Mouse (Mus musculus) gastrocnemius, postnatal 10 days (tissue): ENCODE data around the gene Clmn. TPM values are rescaled to one million over a fixed set of nuclear protein-coding genes. Genes with fewer than 3 reads are reported as not detected.

ENCODE experiments used
- DNase-seq: peaks from one replicate; pipeline ENCODE4 v3.0.0; 2021; ENCODE audit warnings: mixed read lengths
- total RNA-seq, 2 experiments: library from RNA; stranded (reverse); gene quantifications; 2 replicates each; pipeline ENCODE4 v1.2.3; 2021

Gene Clmn
- total RNA-seq, 2 experiments from 2014 or later = 4.2 TPM

DNA sequence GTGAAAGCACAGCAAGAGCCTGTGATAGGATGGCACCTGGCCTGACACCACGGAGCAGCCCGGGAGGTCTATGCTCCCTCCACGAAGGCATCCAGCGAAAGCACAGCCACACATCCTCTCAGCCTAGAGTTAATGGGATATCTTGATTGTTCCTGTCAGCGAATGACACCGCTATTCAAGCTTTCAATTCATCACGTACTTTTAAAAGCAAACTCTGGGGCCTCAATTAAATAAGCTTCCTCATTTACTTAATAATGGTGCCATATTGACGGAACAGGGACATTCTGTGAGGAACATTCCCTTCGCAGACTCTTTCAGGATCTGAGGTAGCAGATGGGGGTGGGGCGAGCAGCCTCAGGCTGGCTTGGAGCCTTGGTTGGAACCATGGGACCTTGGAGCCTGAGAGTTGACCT is 14.7 kb upstream of the Clmn start:
- no peak for DNase-seq

DNA sequence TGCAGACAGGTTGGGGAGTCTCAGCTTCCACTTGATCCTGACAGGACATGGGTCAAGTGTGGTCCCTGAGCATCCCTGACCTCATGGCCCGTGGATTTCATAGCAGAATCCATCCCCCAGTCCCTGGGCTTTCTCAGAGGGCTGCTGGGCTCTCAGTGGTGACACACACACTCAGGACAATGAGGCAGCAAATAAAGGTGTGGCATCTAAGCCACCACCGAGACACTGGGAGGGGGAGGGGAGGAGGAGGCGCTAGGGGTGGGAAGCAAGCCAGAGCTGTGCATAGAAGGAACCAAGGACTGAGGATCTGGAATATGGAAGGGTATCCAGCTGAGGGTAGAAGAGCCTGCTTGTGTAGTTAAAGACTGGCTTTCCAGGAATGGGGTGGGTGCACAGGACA is 11.2 kb upstream of the Clmn start:
- no peak for DNase-seq

DNA sequence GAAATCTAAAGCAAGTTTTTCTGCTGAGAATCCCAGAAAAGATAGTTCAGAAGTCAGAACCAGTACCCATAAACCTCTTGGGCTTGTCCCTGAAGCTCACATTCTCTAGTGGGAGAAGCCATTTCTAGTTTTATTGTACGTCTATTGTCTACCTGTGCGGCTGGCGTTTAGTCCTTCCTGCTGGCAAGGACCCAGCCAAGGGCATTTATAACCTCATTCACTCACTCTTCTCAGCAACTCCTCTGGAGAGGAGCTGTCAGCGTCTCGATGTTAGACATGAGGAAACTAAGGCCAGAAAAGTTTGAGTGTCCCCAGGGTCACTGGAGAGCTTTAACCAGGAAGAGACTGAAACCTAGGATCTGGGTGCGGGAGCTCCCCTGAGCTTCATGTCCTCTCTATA is 7.1 kb upstream of the Clmn start:
- no peak for DNase-seq

DNA sequence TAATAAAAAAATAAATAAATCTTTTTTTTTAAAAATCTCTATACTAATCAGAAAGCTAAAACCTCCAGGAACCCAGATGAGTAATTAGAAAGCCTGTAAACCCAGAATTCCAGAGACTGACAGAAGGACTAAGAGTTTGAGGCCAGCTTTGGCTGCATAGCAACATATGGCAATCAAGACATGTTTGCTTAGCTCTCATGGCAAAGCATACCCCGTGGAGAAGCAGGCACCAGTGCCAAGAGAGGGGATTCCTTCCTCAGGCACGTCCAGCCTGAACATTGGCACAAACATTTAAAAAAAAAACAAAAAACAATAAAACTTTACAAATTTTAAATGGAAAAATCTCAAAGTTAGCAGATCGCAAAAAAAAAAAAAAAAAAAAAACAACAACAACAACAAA is 4.9 kb upstream of the Clmn start:
- no peak for DNase-seq

DNA sequence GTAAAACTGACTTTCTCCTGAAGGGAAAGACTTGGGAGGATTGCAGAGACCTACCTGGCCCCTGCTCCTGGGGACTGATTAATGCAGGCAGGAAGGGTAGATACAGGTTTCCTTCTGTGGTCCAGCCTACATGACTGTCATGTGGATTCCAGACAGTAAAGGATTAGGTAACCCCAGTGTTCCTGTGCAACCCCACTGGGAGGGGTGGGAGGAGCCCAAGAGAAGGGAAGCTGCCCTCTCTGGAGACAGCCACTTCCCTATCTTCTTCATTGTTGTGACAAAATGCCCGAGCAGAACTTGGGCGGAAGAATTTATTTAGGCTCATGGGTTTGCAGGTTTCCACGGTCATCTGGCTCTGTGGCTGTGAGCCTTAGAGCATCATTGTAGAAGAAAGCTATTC is 3.6 kb upstream of the Clmn start:
- no peak for DNase-seq

DNA sequence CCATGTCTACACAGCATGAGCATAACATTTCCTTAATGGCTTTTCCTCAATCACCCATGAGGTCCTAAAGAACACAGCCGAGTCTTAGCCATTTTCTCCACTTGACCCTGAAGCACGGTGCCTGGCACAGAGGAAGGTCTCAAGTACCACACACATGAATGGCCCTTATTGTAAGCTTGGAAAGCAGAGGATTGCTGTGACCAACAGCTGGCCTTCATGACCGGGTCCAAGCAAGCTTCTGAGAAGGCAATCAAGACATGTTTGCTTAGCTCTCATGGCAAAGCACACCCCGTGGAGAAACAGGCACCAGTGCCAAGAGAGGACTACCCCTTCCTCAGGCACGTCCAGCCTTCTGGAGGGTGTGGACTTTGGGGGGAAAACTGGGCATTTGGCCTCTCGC is 3.0 kb upstream of the Clmn start:
- DNase-seq = no peak

DNA sequence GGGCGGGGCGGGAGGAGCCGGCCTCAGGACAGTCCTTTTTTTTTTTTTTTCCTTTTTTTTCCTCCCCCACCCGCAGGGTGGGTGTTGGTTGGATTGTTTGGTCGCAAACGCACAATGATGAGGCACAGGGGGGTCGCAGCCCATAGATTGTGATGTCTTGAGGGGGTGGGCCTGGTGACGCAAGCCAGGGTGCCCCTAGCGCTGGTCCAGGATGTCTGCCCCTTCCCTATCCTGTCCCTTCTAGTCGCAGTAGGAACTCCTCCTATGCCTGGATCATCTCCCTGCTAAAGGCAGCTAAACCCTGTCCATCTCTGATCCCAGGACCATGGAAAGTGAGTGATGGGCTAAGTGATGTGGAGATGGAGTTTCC is 275 bp upstream of the Clmn start:
- no peak for DNase-seq

DNA sequence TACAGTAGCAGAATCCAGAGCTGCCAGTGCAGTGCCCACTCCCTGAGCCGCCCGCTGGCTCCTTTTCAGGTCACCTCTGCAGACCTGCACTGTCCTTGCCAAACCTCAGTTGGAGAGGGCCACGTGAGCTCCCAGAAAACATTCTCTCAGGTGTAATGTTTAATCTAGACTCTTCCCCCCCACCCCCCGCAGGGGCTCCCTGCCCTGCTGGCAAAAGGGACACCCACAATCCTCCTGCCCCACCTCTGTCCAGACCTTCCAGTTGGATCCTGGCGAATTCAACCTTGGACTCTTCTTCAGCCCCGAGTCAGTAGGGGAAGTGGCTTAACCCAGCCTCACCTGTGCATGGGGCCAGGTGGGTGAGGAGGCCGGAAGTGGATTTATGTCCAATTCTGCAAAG is 1.2 kb downstream of the Clmn start:
- DNase-seq = no peak

DNA sequence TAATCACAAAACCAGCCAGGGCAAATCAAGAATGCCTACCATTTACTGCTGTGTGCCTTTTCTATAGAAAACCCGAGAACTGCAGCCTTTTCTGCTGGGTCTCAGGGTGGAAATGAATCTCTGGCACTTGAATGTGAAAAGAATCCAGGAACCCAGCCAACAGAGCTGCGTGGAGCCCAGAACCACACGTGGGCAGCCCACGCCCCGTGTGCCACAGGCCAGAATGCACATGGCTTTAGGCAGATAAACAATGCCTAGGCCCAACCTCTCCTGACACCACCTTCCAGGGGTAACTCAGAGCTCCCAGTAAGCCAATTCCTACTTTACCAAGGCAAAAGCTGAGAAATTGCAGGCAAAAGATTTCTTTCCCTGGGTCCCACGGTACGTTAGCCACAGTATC is 5.7 kb downstream of the Clmn start:
- no peak for DNase-seq

DNA sequence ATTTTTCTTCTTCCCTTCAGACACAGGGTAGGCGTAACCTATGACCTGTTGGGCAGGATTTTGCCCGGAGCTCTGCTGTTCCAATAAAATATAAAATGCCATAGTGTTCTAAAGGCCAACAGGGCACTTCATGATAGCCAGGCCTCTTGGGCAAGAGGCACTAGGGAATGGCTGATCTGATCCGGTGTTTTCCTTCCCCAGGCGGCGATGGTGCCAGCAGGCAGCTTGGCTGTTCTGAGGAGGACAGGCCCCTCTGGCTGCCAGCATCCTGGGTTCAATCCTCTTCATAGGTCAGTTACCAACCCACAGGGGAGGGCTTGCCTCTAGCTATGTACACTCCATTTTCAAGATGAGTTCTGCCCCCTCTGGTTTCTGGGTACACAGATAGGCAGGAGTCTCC is 6.1 kb downstream of the Clmn start:
- no peak for DNase-seq

DNA sequence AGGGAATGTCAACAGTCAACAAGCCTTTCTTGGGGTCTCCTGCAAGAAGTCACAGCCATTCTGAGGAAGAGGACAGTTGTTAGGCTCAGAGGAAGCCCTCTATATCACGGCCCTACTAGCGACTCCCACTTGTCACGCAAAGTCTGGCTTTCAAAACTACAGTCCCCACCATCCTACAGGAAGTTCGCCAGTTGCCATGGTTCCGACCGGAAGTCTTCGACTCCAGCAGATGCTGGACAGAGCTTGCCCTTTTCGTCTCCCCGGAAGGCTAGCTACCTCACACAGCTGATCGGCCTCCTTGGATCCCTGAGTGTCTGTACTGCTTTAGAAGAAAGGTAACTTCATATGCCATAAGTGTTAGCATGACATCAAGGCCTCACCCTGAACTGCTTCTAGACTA is 7.3 kb downstream of the Clmn start:
- DNase-seq = no peak

DNA sequence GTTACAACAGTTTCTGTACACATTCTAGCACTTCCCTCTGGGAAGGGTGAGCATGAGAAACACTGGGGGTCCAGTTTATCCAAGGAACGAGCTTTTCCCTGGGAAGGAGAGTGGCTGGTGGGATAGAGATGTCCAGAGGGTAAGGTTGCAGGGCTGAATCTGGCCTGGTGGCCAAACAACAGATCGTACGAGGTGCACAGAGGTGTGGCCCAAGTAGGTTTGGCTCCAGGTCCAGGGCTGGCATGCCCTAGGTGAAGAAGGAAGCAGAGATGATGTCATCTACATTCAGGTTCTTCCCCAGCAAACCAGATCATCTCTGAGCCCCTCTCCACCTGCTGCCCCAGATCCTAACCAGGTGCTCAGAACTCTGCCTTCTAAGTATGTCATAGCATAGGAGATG is 8.3 kb downstream of the Clmn start:
- DNase-seq = no peak

DNA sequence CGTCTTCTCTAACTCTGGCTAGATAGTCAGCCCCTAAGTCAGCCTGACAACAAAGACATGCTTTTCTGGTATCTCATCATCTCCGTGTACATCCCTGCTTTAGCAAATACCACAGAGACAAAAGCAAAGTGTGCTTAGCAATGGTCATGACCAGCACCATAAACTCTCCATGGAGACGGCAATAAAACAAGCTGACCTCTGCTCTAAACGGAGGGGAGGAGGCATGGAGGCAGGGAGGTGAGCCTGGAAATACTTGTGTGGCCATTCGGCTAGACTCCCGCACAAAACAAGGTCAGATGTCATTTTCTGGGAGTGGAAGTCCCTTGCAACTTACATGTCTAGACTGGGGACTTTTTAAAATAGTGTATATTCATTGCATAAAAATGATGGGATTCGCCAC is 9.3 kb downstream of the Clmn start:
- DNase-seq = no peak

DNA sequence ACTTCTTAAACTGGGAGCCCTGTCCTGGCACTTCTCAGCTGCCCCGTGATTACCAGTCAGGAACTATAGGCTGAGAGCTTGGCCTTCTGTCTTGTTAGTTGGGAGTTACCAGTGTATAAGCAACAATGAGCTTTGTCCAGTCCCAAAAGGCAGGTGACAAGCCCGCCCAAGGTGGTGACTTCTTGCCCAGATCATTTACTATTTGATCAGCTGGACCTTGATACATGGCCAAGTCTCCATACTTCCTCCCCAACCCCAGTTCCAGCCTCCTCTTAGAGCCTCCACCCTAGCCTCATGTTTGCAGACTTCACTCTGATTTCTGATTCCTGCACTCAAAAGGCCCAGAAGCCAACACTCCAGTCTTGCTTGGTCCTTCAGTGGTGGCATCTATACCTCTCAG is 10.1 kb downstream of the Clmn start:
- no peak for DNase-seq

DNA sequence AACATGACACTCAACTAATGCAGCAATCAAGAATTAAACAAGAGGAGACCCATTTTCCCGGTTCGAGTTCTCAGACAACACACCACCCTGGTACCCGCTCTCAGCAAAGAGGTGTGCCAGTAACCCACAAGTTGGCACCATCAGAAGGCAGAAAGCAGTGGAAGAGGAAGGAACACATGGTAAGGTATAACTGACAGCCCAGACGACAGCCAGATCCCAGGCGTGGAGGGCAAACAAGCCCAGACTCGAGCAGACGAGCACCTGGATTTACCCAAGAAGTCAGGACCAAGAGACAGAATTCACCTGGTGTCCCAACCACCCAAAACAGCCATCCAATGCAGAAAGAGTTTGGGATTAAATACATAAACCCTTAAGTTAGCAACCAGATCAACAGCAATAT is 11.5 kb downstream of the Clmn start:
- DNase-seq = no peak

DNA sequence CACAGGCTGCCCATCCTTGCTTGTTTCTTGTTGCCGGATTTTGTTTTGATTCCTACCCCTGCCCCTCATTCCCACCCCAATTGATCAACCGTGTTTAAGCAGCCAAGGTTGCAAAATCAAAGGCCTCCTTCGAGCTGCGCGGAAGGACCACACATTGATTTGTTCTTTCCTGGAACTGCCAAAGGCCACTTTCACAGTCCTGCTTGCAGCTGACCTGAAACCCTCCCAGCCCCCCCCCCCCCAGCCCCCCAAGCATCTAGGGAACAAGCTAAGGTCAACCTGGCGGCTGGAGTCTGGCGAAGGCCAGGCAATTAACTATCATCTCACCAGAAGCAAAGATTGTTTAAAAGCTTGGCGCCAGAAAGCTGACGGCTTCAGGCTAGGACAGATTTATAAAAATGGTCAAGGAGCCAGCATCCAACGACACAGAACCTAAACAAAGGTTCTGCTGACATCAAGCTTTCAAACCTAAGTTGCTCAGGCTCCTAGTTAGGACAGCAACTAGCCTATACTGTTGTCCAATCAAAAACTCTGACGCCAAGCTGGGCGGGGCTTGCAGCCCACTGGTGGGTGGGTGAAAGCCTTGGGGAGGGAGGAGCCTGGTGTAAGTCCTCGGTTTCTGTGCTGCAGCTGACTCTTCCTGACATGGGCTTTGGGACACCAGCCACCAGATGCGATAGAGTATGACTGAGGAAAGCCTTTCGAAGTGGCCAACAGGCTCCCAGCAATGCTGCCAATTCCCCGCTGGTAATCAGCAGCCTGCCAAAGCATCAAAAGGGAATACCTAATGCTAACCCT is 13.0 kb downstream of the Clmn start:
- DNase-seq = peak; percentile 56

DNA sequence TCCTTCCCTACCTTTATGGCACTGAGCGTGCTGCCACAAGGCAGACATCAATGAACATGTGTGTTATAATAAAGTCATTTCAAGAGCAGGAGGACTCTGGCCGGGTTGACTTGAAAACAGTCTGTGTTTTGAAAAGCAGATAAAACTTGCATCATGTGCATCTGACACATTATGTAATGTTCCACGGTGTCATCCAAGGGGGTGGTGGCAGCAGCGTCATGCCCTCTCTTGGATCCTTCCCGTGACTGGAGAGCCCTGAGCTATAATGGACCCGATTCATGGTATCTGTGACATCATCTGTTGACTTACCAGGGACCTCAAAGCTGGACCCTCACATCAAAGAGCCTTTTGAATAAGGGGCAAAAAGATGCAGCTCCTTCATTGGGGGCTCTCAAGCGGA is 14.8 kb downstream of the Clmn start:
- DNase-seq = no peak

DNA sequence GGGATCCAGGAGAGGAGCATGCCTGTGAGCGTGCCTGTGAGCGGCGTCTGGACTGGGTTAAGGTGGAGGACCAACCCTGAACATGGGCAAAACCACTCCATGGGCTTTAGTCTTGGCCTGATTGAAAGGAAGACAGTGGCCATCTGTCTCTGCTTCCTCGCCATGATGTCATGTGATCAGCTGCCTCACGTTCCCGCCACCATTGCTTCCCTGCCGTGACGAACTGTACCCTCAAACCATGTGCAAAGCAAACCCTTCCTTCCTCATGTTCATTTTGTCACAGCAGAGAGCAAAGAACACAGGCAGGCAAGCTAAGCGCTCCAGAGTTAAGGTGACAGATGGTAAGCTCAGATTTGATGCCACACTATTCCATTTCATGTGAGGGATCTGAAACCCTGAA is 16.2 kb downstream of the Clmn start:
- no peak for DNase-seq

DNA sequence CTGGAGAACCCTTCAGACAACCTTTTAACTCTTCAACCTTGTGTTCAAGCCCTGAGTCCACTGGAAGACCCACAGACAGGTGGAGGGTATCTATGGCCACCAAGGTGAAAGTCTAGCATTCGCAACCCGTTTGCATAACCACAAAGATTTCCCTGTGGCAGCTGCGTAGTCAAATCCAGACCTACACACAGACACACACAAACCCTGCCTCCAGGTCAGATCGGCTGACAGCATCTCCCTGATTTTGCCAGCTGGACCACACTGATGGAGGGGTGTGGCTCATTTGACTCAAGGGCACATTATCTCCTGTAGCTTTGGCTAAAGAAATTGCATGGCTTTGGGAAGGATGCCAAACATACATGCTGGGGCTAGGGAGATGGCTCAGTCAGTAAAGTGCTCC is 17.6 kb downstream of the Clmn start:
- DNase-seq = no peak

DNA sequence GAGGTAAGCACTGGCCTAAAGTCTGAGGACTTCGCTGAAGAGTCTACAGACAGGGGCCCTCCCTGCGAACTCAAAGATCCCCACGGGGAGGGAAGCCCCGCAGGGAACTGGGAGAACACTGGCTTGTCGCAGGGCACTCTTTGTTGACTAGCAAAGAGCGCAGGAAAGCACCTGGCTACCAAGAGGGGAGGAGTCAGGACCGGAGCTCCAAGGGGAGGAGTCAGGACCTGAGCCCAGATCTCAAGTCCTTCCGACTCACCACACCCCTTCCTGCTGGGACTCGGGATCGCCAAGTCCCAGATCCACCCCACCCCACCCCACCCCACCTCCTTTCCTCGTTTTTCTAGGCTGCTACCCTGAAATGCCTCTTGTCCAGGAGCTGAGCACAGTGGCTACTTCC is 19.2 kb downstream of the Clmn start:
- DNase-seq = no peak

DNA sequence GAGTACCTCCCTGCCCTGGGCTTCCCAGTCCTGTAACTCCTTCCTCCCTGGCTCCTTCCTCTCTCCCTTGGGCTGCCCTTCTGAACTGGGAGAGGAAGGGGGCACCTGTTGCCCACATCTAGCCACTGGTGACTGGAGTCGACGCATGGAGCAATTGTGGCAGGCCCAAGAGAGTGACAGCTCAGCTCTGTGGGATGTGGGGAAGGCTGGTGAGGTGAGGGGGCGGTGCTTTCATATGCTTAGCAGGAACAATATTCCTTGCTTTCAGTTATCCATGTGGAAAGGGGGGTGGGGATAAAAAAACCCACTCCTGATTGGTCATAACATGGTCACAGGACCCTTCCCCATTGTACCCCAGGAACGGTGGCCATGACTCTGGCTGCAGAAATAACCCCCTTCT is 19.9 kb downstream of the Clmn start:
- no peak for DNase-seq

DNA sequence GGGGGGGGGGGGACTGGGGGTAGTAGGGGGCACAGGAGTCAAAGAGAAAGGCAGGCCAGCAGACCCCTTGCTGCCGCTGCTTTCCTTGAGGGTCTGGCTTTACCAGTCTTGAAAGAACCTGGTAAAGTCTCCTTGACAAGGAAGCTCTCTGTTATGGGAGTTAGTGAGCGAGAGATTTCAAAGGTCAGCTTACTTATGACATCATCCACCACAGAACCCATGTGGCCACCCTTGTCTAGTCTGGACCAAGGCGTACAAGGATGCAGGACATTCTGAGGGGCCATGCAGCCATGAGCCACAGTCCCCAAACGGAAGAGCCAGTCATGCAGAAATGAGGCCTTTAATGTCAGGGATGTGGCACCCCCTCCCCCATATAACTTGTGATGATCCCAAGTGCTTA is 20.6 kb downstream of the Clmn start:
- DNase-seq = no peak

DNA sequence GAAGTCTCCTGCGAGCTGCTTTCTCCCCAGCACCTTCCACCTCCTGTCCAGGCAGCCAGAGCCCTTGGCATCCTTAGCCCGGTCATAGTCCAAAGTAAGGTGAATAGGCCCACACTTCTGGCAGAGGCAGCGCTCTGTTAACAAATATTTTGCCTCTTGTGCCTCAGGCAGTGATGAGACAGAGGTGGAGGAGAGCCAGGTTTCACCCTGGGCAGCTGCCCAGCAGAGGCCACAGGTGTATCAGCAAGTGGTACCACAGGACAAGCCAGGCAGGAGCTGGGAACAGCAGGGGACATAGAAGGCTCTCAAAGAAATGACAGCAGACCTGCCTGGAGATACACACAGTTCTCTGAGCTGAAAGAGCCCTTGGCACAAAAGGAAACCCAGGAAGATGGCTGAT is 23.6 kb downstream of the Clmn start:
- no peak for DNase-seq

DNA sequence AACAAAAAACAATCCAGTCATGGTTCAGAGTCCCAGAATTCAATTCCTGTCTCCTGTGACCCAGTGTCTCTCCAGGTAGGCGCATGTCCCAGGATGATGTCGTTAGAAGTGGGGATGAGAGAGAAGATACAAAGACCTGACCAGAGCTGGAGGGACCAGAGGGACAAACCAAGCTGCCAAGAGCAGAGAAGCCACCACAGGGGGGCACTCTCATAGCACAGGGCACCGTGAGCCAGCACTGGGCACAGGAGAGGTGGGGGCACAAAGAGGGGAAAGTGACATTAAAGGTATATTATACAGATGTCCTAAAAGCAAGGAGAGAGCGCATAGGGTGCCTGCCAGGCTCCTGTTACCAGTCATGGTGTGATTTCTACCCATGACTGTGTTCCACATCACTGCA is 25.9 kb downstream of the Clmn start:
- peak; percentile 29 for DNase-seq

DNA sequence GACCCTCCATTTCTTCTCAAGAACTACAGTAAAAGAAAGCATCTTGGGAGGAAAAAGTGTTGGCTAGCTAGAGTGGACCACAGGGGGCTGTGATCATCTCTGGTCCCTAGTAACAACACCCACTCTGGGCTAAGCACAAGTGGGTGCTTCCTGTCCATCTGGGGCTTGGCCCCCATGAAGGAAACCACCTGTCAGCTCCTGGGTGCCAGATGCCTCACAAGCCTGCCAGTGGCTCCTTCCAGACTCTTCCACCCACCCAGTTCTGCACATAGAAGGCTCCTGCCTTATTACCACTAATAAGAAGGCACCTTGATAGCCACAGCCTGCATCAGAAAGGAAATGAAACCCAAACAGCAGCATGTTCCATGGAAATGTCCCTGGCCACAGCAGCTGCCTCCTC is 26.4 kb downstream of the Clmn start:
- DNase-seq = no peak
